Mouse (Mus musculus) layer of hippocampus, adult 11-12 months (tissue): ENCODE measurements around the gene Masp1.

Experiments used
- DNase-seq: peaks from one replicate; pipeline ENCODE4 v3.0.0; 2022; ENCODE audit warnings: low spot score

The Masp1 gene

DNA sequence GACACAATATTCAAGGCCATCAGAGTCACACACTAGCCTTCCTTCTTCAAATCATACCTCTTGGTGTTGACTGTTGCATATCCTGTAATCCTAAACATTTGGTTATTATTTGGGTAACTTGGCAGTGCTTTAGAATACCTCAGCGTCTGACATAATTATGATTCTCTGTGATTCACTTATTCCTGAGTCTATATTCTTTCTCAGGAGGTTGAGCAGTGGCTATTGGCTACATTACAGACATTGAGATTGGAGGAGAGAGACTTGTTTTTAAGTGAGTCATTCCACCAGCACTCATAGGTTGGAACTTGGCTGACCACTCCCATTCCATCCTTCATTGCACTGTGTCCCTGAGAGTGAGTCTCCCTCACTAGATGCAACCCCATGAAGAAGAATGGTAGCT is 7.2 kb downstream of the Masp1 start:
- DNase-seq = no peak

DNA sequence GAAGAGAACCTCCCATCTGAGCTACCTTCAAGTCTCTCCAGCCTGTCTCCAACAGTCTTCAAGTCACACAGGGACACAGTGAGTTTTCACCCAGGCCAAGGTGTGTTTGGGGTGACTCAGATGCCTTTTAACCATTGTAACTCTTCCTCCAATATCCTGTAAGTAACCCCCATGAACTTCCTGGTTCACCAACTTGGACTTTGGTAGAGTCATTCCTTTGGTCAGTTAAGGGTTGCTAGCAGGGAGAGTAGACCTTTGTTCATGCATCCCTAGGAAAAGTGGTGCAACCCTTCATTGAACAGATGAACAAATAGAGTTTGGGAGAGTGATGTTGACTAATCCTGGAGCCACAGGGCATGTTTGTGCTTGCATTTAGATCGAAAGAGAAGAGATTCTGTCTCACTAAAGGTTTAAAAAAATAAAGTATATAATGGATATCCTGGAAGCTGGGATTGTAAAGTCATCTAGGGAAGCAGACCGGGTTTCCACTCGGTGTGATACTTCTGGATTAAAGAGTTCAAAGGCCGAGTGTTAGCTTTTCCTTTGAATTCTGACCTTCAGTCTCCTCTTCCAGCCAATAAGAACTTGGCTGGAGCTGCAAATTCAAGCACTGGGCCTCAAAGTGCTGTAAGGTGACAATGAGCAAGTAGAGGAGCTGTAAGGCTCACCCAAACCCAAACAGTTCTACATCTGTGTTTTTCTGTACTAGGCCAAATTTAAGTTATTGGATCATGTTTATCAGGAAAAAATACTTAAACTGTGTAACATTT is 9.3 kb downstream of the Masp1 start:
- DNase-seq = no peak

GRCm38 (mm10) chr16:23505904-23506687 is 14.5 kb downstream of the Masp1 start:
- DNase-seq = no peak

DNA sequence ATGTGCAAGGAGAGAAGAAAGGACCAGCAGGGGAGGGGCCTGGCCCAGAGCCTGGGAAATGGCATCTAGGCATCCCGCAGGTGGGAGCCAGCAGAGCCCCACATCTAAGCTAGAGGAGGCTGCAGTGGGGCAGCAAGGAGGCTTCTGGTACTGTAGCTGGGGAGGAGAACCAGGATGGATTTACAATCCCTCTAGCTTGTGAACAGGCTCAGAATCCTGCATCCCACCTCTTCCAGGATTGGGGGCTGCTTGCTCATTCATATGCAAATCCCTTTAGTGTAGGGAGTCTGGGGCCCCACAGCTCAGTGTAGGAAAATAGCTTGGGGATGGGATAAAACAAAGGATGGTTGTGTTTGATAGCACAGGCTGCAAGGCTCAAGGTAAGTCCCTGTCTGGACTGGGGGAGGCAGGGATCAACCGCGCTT is 16.3 kb downstream of the Masp1 start:
- no peak for DNase-seq

DNA sequence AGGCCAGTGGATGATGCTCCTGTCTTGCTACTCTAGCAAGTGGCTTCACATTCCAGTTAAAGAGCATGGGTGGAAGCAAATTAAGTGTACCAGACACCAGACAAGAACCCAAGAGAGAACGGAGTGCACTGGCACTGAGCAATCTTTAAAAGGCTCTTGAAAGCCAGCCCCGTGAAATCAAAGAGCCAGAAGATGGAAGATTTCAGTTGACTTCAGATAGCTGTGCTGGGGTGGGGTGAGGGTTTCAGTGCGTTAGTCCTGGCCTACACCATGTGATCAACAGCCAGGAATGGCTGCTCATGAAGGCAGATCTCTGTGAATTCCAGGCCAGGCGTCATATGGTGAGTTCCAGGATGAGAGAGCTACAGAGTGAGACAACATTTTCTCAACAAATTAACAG is 17.3 kb downstream of the Masp1 start:
- no peak for DNase-seq

- DNase-seq = no peak
Observed at GRCm38 (mm10) chr16:23502478-23502877, 18.1 kb downstream of the Masp1 start.

DNA sequence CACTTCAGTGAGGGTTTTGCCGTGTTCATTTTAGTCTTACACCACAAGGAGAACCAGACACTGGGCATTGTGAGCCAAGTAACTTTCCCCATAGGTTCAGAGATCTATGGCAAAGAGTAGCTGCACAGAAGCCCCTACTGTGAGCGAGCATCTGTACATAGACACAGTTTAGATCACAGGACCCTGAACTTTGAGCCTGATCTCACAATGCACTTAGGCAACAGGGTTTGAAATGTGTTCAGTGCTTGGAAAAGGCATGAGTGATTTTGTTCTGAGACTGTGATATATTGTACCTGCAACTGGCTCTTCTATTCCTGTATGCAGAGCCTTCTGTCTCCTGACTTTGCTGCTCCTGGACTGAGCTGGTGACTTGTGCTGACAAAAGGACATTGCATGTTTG is 19.3 kb downstream of the Masp1 start:
- no peak for DNase-seq

- DNase-seq = no peak
Observed at GRCm38 (mm10) chr16:23500558-23500957, 20.1 kb downstream of the Masp1 start.

DNA sequence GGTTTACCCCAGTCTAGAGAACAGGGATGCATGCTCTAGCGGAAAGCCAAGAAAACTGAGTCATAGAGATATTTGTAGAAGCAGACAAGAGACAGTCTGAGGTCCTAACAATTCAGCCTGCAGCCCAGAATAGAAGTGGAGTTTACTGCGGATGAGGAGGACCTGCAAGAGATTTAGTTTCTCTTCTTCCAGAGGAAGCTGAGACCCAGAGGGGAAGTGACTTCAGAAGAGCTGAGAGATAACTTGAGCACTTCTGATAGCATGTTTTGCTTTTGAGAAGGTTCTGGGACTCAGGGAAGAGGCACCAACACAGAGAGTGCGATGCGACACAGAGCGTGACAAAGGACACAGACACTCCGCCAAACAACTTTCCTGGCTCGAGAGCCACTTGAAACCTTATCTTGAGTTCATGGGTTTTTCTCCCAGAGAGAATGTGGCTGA is 21.9 kb downstream of the Masp1 start:
- no peak for DNase-seq

GRCm38 (mm10) chr16:23497881-23498280 is 22.7 kb downstream of the Masp1 start:
- no peak for DNase-seq

DNA sequence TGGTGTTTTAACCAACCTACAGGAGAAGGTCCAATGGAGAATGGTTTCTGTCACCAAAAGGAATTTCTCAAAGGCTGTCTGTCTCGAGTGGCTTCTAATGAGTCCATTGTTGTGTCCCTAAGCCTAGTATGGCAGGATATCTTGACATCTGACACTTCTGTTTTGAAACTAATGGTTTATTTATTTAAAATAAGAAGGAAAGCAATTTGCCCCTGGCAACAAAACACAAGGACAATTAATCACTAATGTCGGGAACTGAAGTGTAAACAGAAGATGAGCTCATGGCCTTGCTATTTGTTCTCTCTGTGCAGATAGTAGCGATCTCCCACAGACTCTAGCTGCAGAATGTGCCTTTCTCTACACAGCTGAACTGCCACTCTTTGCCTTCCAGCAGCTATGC is 23.2 kb downstream of the Masp1 start:
- no peak for DNase-seq

DNA sequence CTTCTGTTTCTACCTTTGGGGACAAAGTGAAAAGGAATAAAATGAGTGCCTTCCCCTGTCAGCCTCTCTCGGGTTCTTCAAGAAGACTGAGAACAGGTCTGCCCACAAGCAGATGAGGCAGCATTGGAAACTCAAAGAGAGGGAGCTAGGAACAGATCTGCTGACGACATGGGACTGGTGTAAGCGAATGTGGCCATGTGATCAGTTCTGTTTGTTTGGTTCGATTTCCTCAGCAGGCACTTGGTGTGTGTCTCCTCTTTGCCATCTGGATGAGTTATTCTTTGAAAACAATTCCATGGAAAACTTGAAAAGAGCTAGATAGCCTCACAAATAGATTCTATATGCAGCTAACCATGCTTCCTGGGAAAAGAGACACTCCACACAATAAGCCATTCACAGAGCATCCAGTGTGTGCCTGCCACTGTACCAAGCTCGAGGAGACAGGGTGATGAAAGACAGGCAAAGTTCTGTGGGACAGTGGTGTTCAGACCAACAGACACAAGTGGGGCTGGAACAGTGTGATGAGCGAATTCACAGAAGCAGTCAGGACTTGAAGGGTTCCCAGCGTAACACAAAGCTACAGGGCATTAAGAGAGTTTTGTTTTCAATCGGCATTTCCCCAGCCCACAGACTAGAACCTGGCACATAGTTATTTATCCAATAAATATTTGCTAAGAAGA is 24.2 kb downstream of the Masp1 start:
- no peak for DNase-seq

DNA sequence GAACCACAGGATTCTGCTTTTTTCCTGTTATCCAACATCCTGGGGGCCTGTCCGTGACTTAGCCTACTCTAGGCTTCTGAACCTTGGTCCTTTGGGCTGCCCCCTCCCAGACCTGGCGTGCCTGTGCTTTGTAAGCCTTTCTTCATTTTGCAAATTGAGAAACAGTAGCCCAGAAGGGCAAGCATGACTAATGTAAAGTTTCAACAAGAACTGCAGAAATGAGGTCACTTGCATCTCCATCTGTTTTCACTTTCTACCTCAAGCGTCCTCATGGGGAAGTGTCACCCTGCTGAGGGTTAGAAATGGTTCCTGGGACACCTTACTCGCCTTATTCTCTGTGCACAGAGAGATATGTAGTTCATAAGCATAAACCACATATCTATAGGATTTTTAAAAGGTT is 27.8 kb downstream of the Masp1 start:
- no peak for DNase-seq

- DNase-seq = no peak
Observed at GRCm38 (mm10) chr16:23483292-23483691, 37.3 kb downstream of the Masp1 start.

DNA sequence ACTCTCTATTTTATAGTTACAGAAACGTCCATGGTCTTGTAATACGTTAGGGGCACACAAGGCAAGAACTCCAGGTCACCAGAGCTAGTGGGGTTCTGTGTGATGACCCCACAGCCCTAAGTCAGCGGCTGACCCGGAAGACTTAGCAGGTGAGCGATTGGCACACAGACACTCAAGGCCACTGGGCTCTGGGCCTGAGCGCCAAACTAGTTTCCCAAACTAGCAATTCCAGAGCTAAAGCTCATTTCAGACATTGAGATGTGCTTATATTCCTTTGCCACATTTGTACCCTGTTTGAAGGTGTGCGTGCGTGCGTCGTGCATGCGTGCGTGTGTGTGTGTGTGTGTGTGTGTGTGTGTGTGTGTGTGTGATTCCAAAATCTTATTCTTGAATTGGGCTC is 37.8 kb downstream of the Masp1 start:
- DNase-seq = no peak

DNA sequence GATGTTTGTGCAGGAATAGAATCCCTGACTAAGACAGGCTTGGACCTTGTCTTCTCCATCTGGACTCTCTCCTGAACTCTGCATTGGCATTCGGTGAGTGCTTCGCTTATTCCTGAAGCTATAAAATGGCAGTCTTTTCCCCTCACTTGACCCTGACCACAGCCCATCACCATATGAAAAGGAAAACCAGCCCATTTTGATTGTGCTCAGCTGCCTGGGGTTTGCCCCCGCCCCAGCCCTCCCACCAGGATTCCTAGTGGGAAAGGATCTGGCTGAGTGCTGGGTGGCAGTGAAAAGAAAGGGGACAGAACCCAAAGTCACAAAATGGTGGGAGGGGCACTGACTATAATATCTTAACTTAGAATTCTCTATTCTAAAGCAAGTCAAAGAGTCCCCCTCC is 38.4 kb downstream of the Masp1 start:
- DNase-seq = no peak

GRCm38 (mm10) chr16:23479872-23480603 is 40.6 kb downstream of the Masp1 start:
- DNase-seq = no peak

- no peak for DNase-seq
Observed at GRCm38 (mm10) chr16:23476598-23476997, 44.0 kb downstream of the Masp1 start.

GRCm38 (mm10) chr16:23475651-23476050 is 45.0 kb downstream of the Masp1 start:
- no peak for DNase-seq

GRCm38 (mm10) chr16:23472046-23472445 is 48.6 kb downstream of the Masp1 start:
- DNase-seq = no peak

DNA sequence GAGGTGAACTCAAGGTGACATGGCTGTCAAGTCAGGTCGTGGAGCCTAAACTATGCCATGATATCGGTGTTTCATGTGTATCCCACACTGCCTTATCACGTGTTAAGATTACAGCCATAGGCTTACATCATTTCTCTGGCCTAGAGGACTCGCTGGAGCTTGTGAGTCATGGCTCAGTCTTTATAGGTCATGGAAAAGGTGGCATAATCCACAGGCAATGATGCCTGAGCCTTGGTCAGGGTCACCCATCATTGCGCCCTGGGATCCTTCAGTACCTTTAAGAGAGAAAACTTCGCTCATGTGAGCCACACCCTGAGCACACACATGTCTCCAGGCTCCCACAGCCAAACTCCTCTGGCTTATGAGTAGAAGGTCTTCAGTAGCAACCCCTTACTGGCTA is 49.1 kb downstream of the Masp1 start:
- DNase-seq = no peak

DNA sequence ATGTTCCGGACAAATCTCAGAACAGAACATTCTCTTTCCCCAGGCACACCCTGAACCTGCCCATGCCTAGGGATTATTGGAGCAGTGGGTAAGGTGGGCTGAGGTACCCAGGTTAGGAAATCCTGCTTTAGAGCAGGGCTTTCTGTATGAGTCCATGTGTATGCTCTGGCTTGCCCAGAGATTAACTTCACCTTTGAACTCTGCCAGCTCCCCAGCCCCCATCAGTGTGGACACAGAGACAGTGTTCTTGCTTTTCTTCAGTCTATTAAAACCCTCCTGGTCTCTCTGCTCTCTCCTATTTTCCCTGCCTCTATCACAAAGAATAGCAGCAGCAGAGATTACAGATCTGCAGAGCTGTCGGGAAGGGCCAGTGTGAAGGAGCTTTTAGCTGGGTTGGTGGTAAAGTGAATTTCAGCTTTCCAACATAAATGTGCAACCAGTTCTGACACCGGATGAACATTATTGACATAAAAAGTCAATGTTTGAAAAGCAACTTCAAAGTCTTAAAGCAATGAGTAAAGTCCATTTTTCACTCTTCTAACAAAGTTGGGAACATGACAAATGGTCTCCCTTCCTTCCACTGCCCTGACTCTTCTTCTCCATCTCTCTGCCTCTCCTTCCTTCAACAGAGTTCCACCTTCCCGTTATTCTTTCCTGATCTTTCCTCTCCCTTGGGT is 56.8 kb downstream of the Masp1 start:
- DNase-seq = no peak
